ENCODE assay signal across 8 mouse cellular contexts in genomic region chr11:49103047-49103693, GRCm38 (mm10). TPM values are rescaled to one million over a fixed set of nuclear protein-coding genes. Genes with fewer than 3 reads are reported as not detected.
DNase-seq lines count a peak whose midpoint lies in the region; ATAC-seq and TF ChIP-seq lines count a peak whose summit lies in the region.

No protein-coding gene starts in this region.

- H3K36me3 ChIP-seq in hindbrain, embryonic 10.5 days = no peaks in the 10 kb centered on the region
- H3K36me3 ChIP-seq in lung, embryonic 16.5 days (ENCODE audit: control insufficient read depth, insufficient read depth, low read length) = no peaks in the 10 kb centered on the region

- peak; percentile 75 for ATAC-seq in lung, embryonic 16.5 days (ENCODE audit: low read depth)

- no peaks in the 10 kb centered on the region for H3K27me3 ChIP-seq in cerebellum, adult 2 months (ENCODE audit: control insufficient read depth, insufficient read depth, low read length)
- H3K27me3 ChIP-seq in hindbrain, embryonic 10.5 days (ENCODE audit: insufficient read depth, poor library complexity, severe bottlenecking) = no peaks in the 10 kb centered on the region; the same call in 1 of the 2 replicates
- no peaks in the 10 kb centered on the region for H3K27me3 ChIP-seq in lung, embryonic 16.5 days (ENCODE audit: control insufficient read depth, insufficient read depth, low read depth, low read length)

- DNase-seq in MEL-GATA-1-ER (ENCODE audit: extremely low read depth, low read depth) = peak; percentile 50
- DNase-seq in cerebellum, adult 2 months = peak; percentile 58 to 74
- peak; percentile 54 to 82 for DNase-seq in frontal cortex, postnatal 10 days (ENCODE audit: low spot score in 2 of 2)
- peak; percentile 82 for DNase-seq in hindbrain, embryonic 10.5 days (ENCODE audit: low spot score)
- DNase-seq in layer of hippocampus, adult 8-10 months (ENCODE audit: low spot score in 2 of 2) = peak; percentile 56 to 87
- DNase-seq in ovary, postnatal 36 days (ENCODE audit: low spot score) = peak; percentile 79
- peak; percentile 77 to 97 for DNase-seq in thymus, postnatal 10 days (ENCODE audit: low spot score in 2 of 2)

- WGBS in cerebellum, adult 2 months = 20% methylated on average over 8 of the region's 8 CpGs
- 20% methylated on average over 8 of the region's 8 CpGs for WGBS in hindbrain, embryonic 10.5 days
- whole genome bisulfite sequencing in lung, embryonic 16.5 days = 8% methylated on average over 8 of the region's 8 CpGs

- H3K27ac ChIP-seq in cerebellum, adult 2 months (ENCODE audit: insufficient read depth, low read length) = no peak overlapping the region
- no peak overlapping the region for H3K27ac ChIP-seq in hindbrain, embryonic 10.5 days
- no peak overlapping the region for H3K27ac ChIP-seq in lung, embryonic 16.5 days (ENCODE audit: low read length)

- 0 out of 2 replicates have a peak overlapping the region, but pooled peaks have one; percentile 22 for H3K9ac ChIP-seq in lung, embryonic 16.5 days (ENCODE audit: low read length)

- no peaks in the 10 kb centered on the region for H3K4me1 ChIP-seq in cerebellum, adult 2 months (ENCODE audit: control insufficient read depth, insufficient read depth, low read length)
- H3K4me1 ChIP-seq in hindbrain, embryonic 10.5 days (replicated peaks) = peaks cover 7% of the 10 kb centered on the region; the same call in 1 of the 2 replicates
- peaks cover 8% of the 10 kb centered on the region; the same call in 1 of the 2 replicates for H3K4me1 ChIP-seq in lung, embryonic 16.5 days (replicated peaks; ENCODE audit: control insufficient read depth, insufficient read depth, low read length)

- no peak for TF ChIP-seq POLR2A in cerebellum, adult 2 months (IDR thresholded peaks at IDR 0.05; ENCODE audit: borderline replicate concordance, insufficient read depth, low read length)

- TF ChIP-seq CTCF in cerebellum, adult 2 months (IDR thresholded peaks at IDR 0.05; ENCODE audit: borderline replicate concordance, insufficient read depth, low read depth, low read length) = peak; percentile 71

- H3K4me2 ChIP-seq in lung, embryonic 16.5 days (ENCODE audit: low read depth, low read length) = no peak overlapping the region

- H3K4me3 ChIP-seq in cerebellum, adult 2 months (replicated peaks; ENCODE audit: insufficient read depth, low read depth, low read length) = no peak overlapping the region
- H3K4me3 ChIP-seq in hindbrain, embryonic 10.5 days = no peak overlapping the region
- H3K4me3 ChIP-seq in lung, embryonic 16.5 days (ENCODE audit: low read length) = no peak overlapping the region

- H3K9me3 ChIP-seq in hindbrain, embryonic 10.5 days = no peaks in the 10 kb centered on the region
- no peaks in the 10 kb centered on the region for H3K9me3 ChIP-seq in lung, embryonic 16.5 days (ENCODE audit: control insufficient read depth, low read length)

RNA-seq across cellular contexts. Expression of gene Olfr1396, which starts 11.5 kb away (rescaled TPM):
- not detected in 2 replicates for polyA plus RNA-seq in cerebellum, adult 2 months (2012; rRNA removed)
- polyA plus RNA-seq in hindbrain, embryonic 10.5 days (2016; fragmentation: Nextera tagmentation; extraction: Ambion mirVana) = not detected in 2 replicates
- total RNA-seq in layer of hippocampus, adult 8-10 months (2022) = not detected
- polyA plus RNA-seq in lung, embryonic 16.5 days (2015; fragmentation: Nextera tagmentation; extraction: Ambion mirVana) = 0.15 TPM in 1 of 2 replicates, not detected in the other

RNA-seq across cellular contexts. Expression of gene Ifi47, which starts 26.8 kb away (rescaled TPM):
- 1.6 TPM in 2 replicates for polyA plus RNA-seq in cerebellum, adult 2 months (2012; rRNA removed)
- polyA plus RNA-seq in hindbrain, embryonic 10.5 days (2016; fragmentation: Nextera tagmentation; extraction: Ambion mirVana) = 0.39 and 0.73 TPM in 2 replicates
- 1 to 10 TPM in 2 of 4 experiments, under 1 TPM in 2; 0.89 to 1.4 (median 1.1) TPM for total RNA-seq in layer of hippocampus, adult 8-10 months (2022)
- polyA plus RNA-seq in lung, embryonic 16.5 days (2015; fragmentation: Nextera tagmentation; extraction: Ambion mirVana) = 2.5 and 3.6 TPM in 2 replicates

RNA-seq across cellular contexts. Expression of gene Olfr1395, which starts 38.9 kb away (rescaled TPM):
- 0.11 TPM in 1 of 2 replicates, not detected in the other for polyA plus RNA-seq in cerebellum, adult 2 months (2012; rRNA removed)
- not detected in 2 replicates for polyA plus RNA-seq in hindbrain, embryonic 10.5 days (2016; fragmentation: Nextera tagmentation; extraction: Ambion mirVana)
- not detected for total RNA-seq in layer of hippocampus, adult 8-10 months (2022)
- polyA plus RNA-seq in lung, embryonic 16.5 days (2015; fragmentation: Nextera tagmentation; extraction: Ambion mirVana) = not detected in 2 replicates

RNA-seq across cellular contexts. Expression of gene Tgtp2, which starts 39.2 kb away (rescaled TPM):
- 1.4 and 2.3 TPM in 2 replicates for polyA plus RNA-seq in cerebellum, adult 2 months (2012; rRNA removed)
- not detected in 2 replicates for polyA plus RNA-seq in hindbrain, embryonic 10.5 days (2016; fragmentation: Nextera tagmentation; extraction: Ambion mirVana)
- under 1 TPM in 2 of 4 experiments, not detected in 2; 0.16 to 0.71 TPM for total RNA-seq in layer of hippocampus, adult 8-10 months (2022)
- polyA plus RNA-seq in lung, embryonic 16.5 days (2015; fragmentation: Nextera tagmentation; extraction: Ambion mirVana) = 0.69 and 2.4 TPM in 2 replicates

RNA-seq across cellular contexts. Expression of gene Olfr1394, which starts 51.0 kb away (rescaled TPM):
- not detected in 2 replicates for polyA plus RNA-seq in cerebellum, adult 2 months (2012; rRNA removed)
- polyA plus RNA-seq in hindbrain, embryonic 10.5 days (2016; fragmentation: Nextera tagmentation; extraction: Ambion mirVana) = not detected in 2 replicates
- not detected for total RNA-seq in layer of hippocampus, adult 8-10 months (2022)
- not detected in 2 replicates for polyA plus RNA-seq in lung, embryonic 16.5 days (2015; fragmentation: Nextera tagmentation; extraction: Ambion mirVana)
